Mouse (Mus musculus): ENCODE results near the gene Magi2.

Gene Magi2

GRCm38 (mm10) chr5:19973852-19974251 lies 747.0 kb downstream of the Magi2 start:
- no peak for DNase-seq

GRCm38 (mm10) chr5:19981518-19981917 lies 754.7 kb downstream of the Magi2 start:
- no peak for DNase-seq

GRCm38 (mm10) chr5:19982031-19982430 lies 755.2 kb downstream of the Magi2 start:
- DNase-seq: no peak

GRCm38 (mm10) chr5:19999486-19999885 lies 772.6 kb downstream of the Magi2 start:
- no peak for DNase-seq

- no peak for DNase-seq
These were observed 773.1 kb downstream of the Magi2 start for GRCm38 (mm10) chr5:19999912-20000311.

- no peak for DNase-seq
These were observed 779.8 kb downstream of the Magi2 start for GRCm38 (mm10) chr5:20006616-20007015.

- no peak for DNase-seq
These were observed 780.4 kb downstream of the Magi2 start for GRCm38 (mm10) chr5:20007246-20007645.

GRCm38 (mm10) chr5:20010210-20010609 lies 783.4 kb downstream of the Magi2 start:
- no peak for DNase-seq

- no peak for DNase-seq
These were observed 791.2 kb downstream of the Magi2 start for GRCm38 (mm10) chr5:20018063-20018462.

GRCm38 (mm10) chr5:20046649-20047048 lies 819.8 kb downstream of the Magi2 start:
- no peak for DNase-seq

GRCm38 (mm10) chr5:20048386-20048785 lies 821.5 kb downstream of the Magi2 start:
- DNase-seq: no peak

GRCm38 (mm10) chr5:20050284-20050683 lies 823.4 kb downstream of the Magi2 start:
- DNase-seq: no peak

GRCm38 (mm10) chr5:20055000-20055399 lies 828.2 kb downstream of the Magi2 start:
- no peak for DNase-seq

- no peak for DNase-seq
These were observed 829.4 kb downstream of the Magi2 start for GRCm38 (mm10) chr5:20056074-20056842.

GRCm38 (mm10) chr5:20056856-20057255 lies 830.0 kb downstream of the Magi2 start:
- DNase-seq: no peak

GRCm38 (mm10) chr5:20062011-20062410 lies 835.2 kb downstream of the Magi2 start:
- no peak for DNase-seq

- DNase-seq: no peak
These were observed 838.2 kb downstream of the Magi2 start for GRCm38 (mm10) chr5:20065081-20065480.

- DNase-seq: no peak
These were observed 841.7 kb downstream of the Magi2 start for GRCm38 (mm10) chr5:20068496-20068895.

- DNase-seq: no peak
These were observed 842.2 kb downstream of the Magi2 start for GRCm38 (mm10) chr5:20068921-20069486.

- DNase-seq: no peak
These were observed 847.3 kb downstream of the Magi2 start for GRCm38 (mm10) chr5:20074101-20074500.

GRCm38 (mm10) chr5:20074867-20075266 lies 848.0 kb downstream of the Magi2 start:
- DNase-seq: no peak

- DNase-seq: no peak
These were observed 852.1 kb downstream of the Magi2 start for GRCm38 (mm10) chr5:20078931-20079330.

GRCm38 (mm10) chr5:20080605-20081309 lies 853.9 kb downstream of the Magi2 start:
- no peak for DNase-seq

- DNase-seq: no peak
These were observed 855.5 kb downstream of the Magi2 start for GRCm38 (mm10) chr5:20082368-20082767.
